Comparison of ENCODE assay signal across 8 mouse cellular contexts in genomic region chr12:112941156-112941775, GRCm38 (mm10). TPM values are rescaled to one million over a fixed set of nuclear protein-coding genes. Genes with fewer than 3 reads are reported as not detected.
DNase-seq lines count a peak whose midpoint lies in the region; ATAC-seq and TF ChIP-seq lines count a peak whose summit lies in the region.

No protein-coding gene starts in this region.

- peaks cover 8% of the 10 kb centered on the region for H3K79me2 ChIP-seq in C2C12 (ENCODE audit: control insufficient read depth, insufficient read depth)

- DNase-seq in adrenal gland, postnatal 14 days, result peak; percentile 51
- DNase-seq in adrenal gland, adult 8-10 months, result no peak
- no peak for DNase-seq in liver, embryonic 14.5 days (ENCODE audit: low read depth in 3 of 3, low spot score in 3 of 3)
- no peak for DNase-seq in urinary bladder, postnatal 10 days (ENCODE audit: low spot score)

- peak overlapping the region; percentile 80 for H3K4me2 ChIP-seq in embryonic facial prominence, embryonic 13.5 days
- peak overlapping the region; percentile 81 for H3K4me2 ChIP-seq in hindbrain, embryonic 16.5 days (ENCODE audit: low read length)
- H3K4me2 ChIP-seq in liver, embryonic 14.5 days (ENCODE audit: low read depth), result peak overlapping the region; percentile 57
- peak overlapping the region; percentile 72 for H3K4me2 ChIP-seq in stomach, embryonic 14.5 days (replicated peaks; ENCODE audit: low read depth, low read length)

- H3ac ChIP-seq in C2C12 (ENCODE audit: control insufficient read depth, insufficient read length, low read depth), result peak overlapping the region; percentile 27

- no peak for TF ChIP-seq CTCF in C2C12 (IDR thresholded peaks at IDR 0.05; ENCODE audit: control insufficient read depth, insufficient read depth, insufficient read length)
- TF ChIP-seq CTCF in liver, embryonic 14.5 days (IDR thresholded peaks at IDR 0.05; ENCODE audit: low read depth), result no peak

- H3K9me3 ChIP-seq in embryonic facial prominence, embryonic 13.5 days, result no peaks in the 10 kb centered on the region
- H3K9me3 ChIP-seq in hindbrain, embryonic 16.5 days (ENCODE audit: control insufficient read depth, low read length), result no peaks in the 10 kb centered on the region
- H3K9me3 ChIP-seq in liver, embryonic 14.5 days (ENCODE audit: control insufficient read depth, low read length), result no peaks in the 10 kb centered on the region
- no peaks in the 10 kb centered on the region for H3K9me3 ChIP-seq in stomach, embryonic 14.5 days (ENCODE audit: control insufficient read depth, low read depth, low read length)

- ATAC-seq in embryonic facial prominence, embryonic 13.5 days (ENCODE audit: insufficient number of reproducible peaks, insufficient read depth, low FRiP score, low TSS enrichment, low read depth), result no peak
- peak; percentile 25; the same call in 1 of the 2 replicates for ATAC-seq in hindbrain, embryonic 16.5 days
- no peak for ATAC-seq in liver, embryonic 14.5 days (ENCODE audit: insufficient read depth)
- no peak for ATAC-seq in stomach, embryonic 14.5 days (ENCODE audit: insufficient number of reproducible peaks, insufficient read depth, low FRiP score, low read depth)

- no peak for TF ChIP-seq EP300 in liver, embryonic 14.5 days (IDR thresholded peaks at IDR 0.05; ENCODE audit: low read depth)

- peak overlapping the region; percentile 40 for H3K4me3 ChIP-seq in C2C12 (ENCODE audit: insufficient read depth, poor library complexity, severe bottlenecking)
- peak overlapping the region; percentile 68 for H3K4me3 ChIP-seq in embryonic facial prominence, embryonic 13.5 days
- peak overlapping the region; percentile 67 for H3K4me3 ChIP-seq in hindbrain, embryonic 16.5 days (ENCODE audit: low read length)
- H3K4me3 ChIP-seq in liver, embryonic 14.5 days (ENCODE audit: insufficient read depth in 1 of 2, low read depth in 2 of 2, low read length in 2 of 2), result peak overlapping the region; percentile 72 to 82
- peak overlapping the region; percentile 63 for H3K4me3 ChIP-seq in stomach, embryonic 14.5 days (ENCODE audit: low read depth, low read length)

- H3K79me3 ChIP-seq in C2C12 (ENCODE audit: low read depth), result no peaks in the 10 kb centered on the region

- 42% methylated on average over 10 of the region's 10 CpGs for WGBS in embryonic facial prominence, embryonic 13.5 days
- WGBS in hindbrain, embryonic 16.5 days, result 43% methylated on average over 10 of the region's 10 CpGs
- 39% methylated on average over 10 of the region's 10 CpGs for WGBS in liver, embryonic 14.5 days (ENCODE audit: insufficient replicate concordance)
- WGBS in stomach, embryonic 14.5 days, result 38% methylated on average over 10 of the region's 10 CpGs

- H3K36me3 ChIP-seq in C2C12 (ENCODE audit: control insufficient read depth, insufficient read depth), result no peaks in the 10 kb centered on the region
- no peaks in the 10 kb centered on the region for H3K36me3 ChIP-seq in embryonic facial prominence, embryonic 13.5 days
- no peaks in the 10 kb centered on the region for H3K36me3 ChIP-seq in hindbrain, embryonic 16.5 days (ENCODE audit: control insufficient read depth, insufficient read depth, low read length)
- no peaks in the 10 kb centered on the region for H3K36me3 ChIP-seq in liver, embryonic 14.5 days (replicated peaks; ENCODE audit: control insufficient read depth, insufficient read depth, low read depth)
- H3K36me3 ChIP-seq in stomach, embryonic 14.5 days (ENCODE audit: control insufficient read depth, insufficient read depth, low read length), result no peaks in the 10 kb centered on the region

- H3K9ac ChIP-seq in embryonic facial prominence, embryonic 13.5 days, result peak overlapping the region; percentile 81
- H3K9ac ChIP-seq in hindbrain, embryonic 16.5 days (ENCODE audit: low read depth, low read length), result peak overlapping the region; percentile 84
- peak overlapping the region; percentile 61 for H3K9ac ChIP-seq in liver, embryonic 14.5 days (replicated peaks)
- H3K9ac ChIP-seq in stomach, embryonic 14.5 days (replicated peaks; ENCODE audit: low read depth, low read length), result peak overlapping the region; percentile 64; the same call in 1 of the 2 replicates

- peak overlapping the region; percentile 74 for H3K27ac ChIP-seq in embryonic facial prominence, embryonic 13.5 days
- peak overlapping the region; percentile 80; the same call in 1 of the 2 replicates for H3K27ac ChIP-seq in hindbrain, embryonic 16.5 days (ENCODE audit: low read depth, low read length)
- H3K27ac ChIP-seq in liver, embryonic 14.5 days, result no peak overlapping the region
- H3K27ac ChIP-seq in stomach, embryonic 14.5 days (ENCODE audit: low read length), result peak overlapping the region; percentile 74; the same call in 1 of the 2 replicates

- H3K27me3 ChIP-seq in C2C12 (ENCODE audit: control insufficient read depth, insufficient read depth, insufficient read length), result no peaks in the 10 kb centered on the region
- no peaks in the 10 kb centered on the region for H3K27me3 ChIP-seq in embryonic facial prominence, embryonic 13.5 days
- H3K27me3 ChIP-seq in hindbrain, embryonic 16.5 days (replicated peaks; ENCODE audit: control insufficient read depth, insufficient read depth, low read length), result no peaks in the 10 kb centered on the region
- no peaks in the 10 kb centered on the region for H3K27me3 ChIP-seq in liver, embryonic 14.5 days (ENCODE audit: control insufficient read depth, insufficient read depth, low read length)
- no peaks in the 10 kb centered on the region for H3K27me3 ChIP-seq in stomach, embryonic 14.5 days (ENCODE audit: control insufficient read depth, insufficient read depth, low read length)

- peaks cover 39% of the 10 kb centered on the region for H3K4me1 ChIP-seq in embryonic facial prominence, embryonic 13.5 days
- peaks cover 12% of the 10 kb centered on the region for H3K4me1 ChIP-seq in hindbrain, embryonic 16.5 days (ENCODE audit: control insufficient read depth, insufficient read depth, low read depth, low read length)
- H3K4me1 ChIP-seq in liver, embryonic 14.5 days (replicated peaks; ENCODE audit: control insufficient read depth in 2 of 2, insufficient read depth in 2 of 2, low read length in 1 of 2), result peaks cover 3 to 10% of the 10 kb centered on the region in 2 experiments; a peak in 3 of 4 replicates
- H3K4me1 ChIP-seq in stomach, embryonic 14.5 days (ENCODE audit: control insufficient read depth, insufficient read depth, low read length), result peaks cover 19% of the 10 kb centered on the region

TF ChIP-seq in C2C12, 6 proteins besides CTCF, POLR2A, EP300 and RAD21:
- TF ChIP-seq MYOD1 (IDR thresholded peaks at IDR 0.05; ENCODE audit: control insufficient read depth, insufficient read length, low read depth), result no peak
- TF ChIP-seq USF1 (IDR thresholded peaks at IDR 0.05; ENCODE audit: low read depth), result no peak
- TF ChIP-seq FOSL1 (IDR thresholded peaks at IDR 0.05; ENCODE audit: insufficient read depth, low read length, poor library complexity, severe bottlenecking), result no peak
- no peak for TF ChIP-seq MYOG (IDR thresholded peaks at IDR 0.05; ENCODE audit: control insufficient read depth, extremely low read depth, insufficient read length)
TF ChIP-seq in C2C12: peak in this region for 0.

RNA-seq across cellular contexts. Expression of gene Nudt14, which starts 0.7 kb away (rescaled TPM):
- total RNA-seq in adrenal gland, postnatal 14 days (2021), result 32.5 and 35.7 TPM in 2 replicates
- total RNA-seq in adrenal gland, adult 8-10 months (2022), result 10 to 100 TPM; 29.3 to 45.0 (median 36.1) TPM
- 77.7 TPM for polyA plus RNA-seq in C2C12 (2012; fragmentation: generic; extraction: Trizol)
- polyA plus RNA-seq in embryonic facial prominence, embryonic 13.5 days (2015; fragmentation: Nextera tagmentation; extraction: Ambion mirVana), result 83.4 and 103 TPM in 2 replicates
- 54.2 and 57.3 TPM in 2 replicates for polyA plus RNA-seq in hindbrain, embryonic 16.5 days (2015; fragmentation: Nextera tagmentation; extraction: Ambion mirVana)
- 6.3 and 7.5 TPM in 2 replicates for polyA plus RNA-seq in liver, embryonic 14.5 days (2012; rRNA removed)
- polyA plus RNA-seq in liver, embryonic 14.5 days (2014; fragmentation: Nextera tagmentation; extraction: Ambion mirVana), result 16.9 and 18.4 TPM in 2 replicates
- 105 and 125 TPM in 2 replicates for polyA plus RNA-seq in stomach, embryonic 14.5 days (2014; fragmentation: Nextera tagmentation; extraction: Ambion mirVana)

RNA-seq across cellular contexts. Expression of gene Jag2, which starts 11.7 kb away (rescaled TPM):
- total RNA-seq in adrenal gland, postnatal 14 days (2021), result 18.6 and 20.8 TPM in 2 replicates
- 10 to 100 TPM in 1 of 4 experiments, 1 to 10 TPM in 3; 3.7 to 10.1 (median 6.6) TPM for total RNA-seq in adrenal gland, adult 8-10 months (2022)
- 85.1 TPM for polyA plus RNA-seq in C2C12 (2012; fragmentation: generic; extraction: Trizol)
- polyA plus RNA-seq in embryonic facial prominence, embryonic 13.5 days (2015; fragmentation: Nextera tagmentation; extraction: Ambion mirVana), result 7.4 and 11.5 TPM in 2 replicates
- 10.7 and 11.1 TPM in 2 replicates for polyA plus RNA-seq in hindbrain, embryonic 16.5 days (2015; fragmentation: Nextera tagmentation; extraction: Ambion mirVana)
- polyA plus RNA-seq in liver, embryonic 14.5 days (2012; rRNA removed), result 0.41 and 0.51 TPM in 2 replicates
- polyA plus RNA-seq in liver, embryonic 14.5 days (2014; fragmentation: Nextera tagmentation; extraction: Ambion mirVana), result 0.09 and 0.11 TPM in 2 replicates
- 8.4 and 8.5 TPM in 2 replicates for polyA plus RNA-seq in stomach, embryonic 14.5 days (2014; fragmentation: Nextera tagmentation; extraction: Ambion mirVana)

RNA-seq across cellular contexts. Expression of gene Btbd6, which starts 35.0 kb away (rescaled TPM):
- 18.3 and 21.1 TPM in 2 replicates for total RNA-seq in adrenal gland, postnatal 14 days (2021)
- 10 to 100 TPM; 21.5 to 30.9 (median 24.2) TPM for total RNA-seq in adrenal gland, adult 8-10 months (2022)
- 17.2 TPM for polyA plus RNA-seq in C2C12 (2012; fragmentation: generic; extraction: Trizol)
- 29.3 and 29.5 TPM in 2 replicates for polyA plus RNA-seq in embryonic facial prominence, embryonic 13.5 days (2015; fragmentation: Nextera tagmentation; extraction: Ambion mirVana)
- 54.3 and 55.8 TPM in 2 replicates for polyA plus RNA-seq in hindbrain, embryonic 16.5 days (2015; fragmentation: Nextera tagmentation; extraction: Ambion mirVana)
- 4.1 and 5.5 TPM in 2 replicates for polyA plus RNA-seq in liver, embryonic 14.5 days (2012; rRNA removed)
- 3.3 and 4.6 TPM in 2 replicates for polyA plus RNA-seq in liver, embryonic 14.5 days (2014; fragmentation: Nextera tagmentation; extraction: Ambion mirVana)
- 22.5 and 27.0 TPM in 2 replicates for polyA plus RNA-seq in stomach, embryonic 14.5 days (2014; fragmentation: Nextera tagmentation; extraction: Ambion mirVana)

RNA-seq across cellular contexts. Expression of gene Brf1, which starts 59.2 kb away (rescaled TPM):
- 46.3 and 57.7 TPM in 2 replicates for total RNA-seq in adrenal gland, postnatal 14 days (2021)
- total RNA-seq in adrenal gland, adult 8-10 months (2022), result 10 to 100 TPM; 49.6 to 86.9 (median 68.3) TPM
- polyA plus RNA-seq in C2C12 (2012; fragmentation: generic; extraction: Trizol), result 27.2 TPM
- polyA plus RNA-seq in embryonic facial prominence, embryonic 13.5 days (2015; fragmentation: Nextera tagmentation; extraction: Ambion mirVana), result 74.9 and 80.1 TPM in 2 replicates
- 40.5 and 43.1 TPM in 2 replicates for polyA plus RNA-seq in hindbrain, embryonic 16.5 days (2015; fragmentation: Nextera tagmentation; extraction: Ambion mirVana)
- polyA plus RNA-seq in liver, embryonic 14.5 days (2012; rRNA removed), result 21.5 and 32.0 TPM in 2 replicates
- polyA plus RNA-seq in liver, embryonic 14.5 days (2014; fragmentation: Nextera tagmentation; extraction: Ambion mirVana), result 19.5 and 22.5 TPM in 2 replicates
- 70.3 and 71.5 TPM in 2 replicates for polyA plus RNA-seq in stomach, embryonic 14.5 days (2014; fragmentation: Nextera tagmentation; extraction: Ambion mirVana)
